Mouse (Mus musculus) T-helper 17 cell (primary cell): ENCODE data around the gene Agap2.

Experiments
- in situ Hi-C, 2 experiments: fragments of 300-600 bp; cut with MboI, MseI; formaldehyde crosslinking; loops; 1 replicate in 1 of 2; 2 replicates in 1 of 2; pipeline ENCODE4 v1.15.1; 2025; ENCODE audit warnings: high pct_unique_total_duplicates in 2 of 2

Gene Agap2

DNA sequence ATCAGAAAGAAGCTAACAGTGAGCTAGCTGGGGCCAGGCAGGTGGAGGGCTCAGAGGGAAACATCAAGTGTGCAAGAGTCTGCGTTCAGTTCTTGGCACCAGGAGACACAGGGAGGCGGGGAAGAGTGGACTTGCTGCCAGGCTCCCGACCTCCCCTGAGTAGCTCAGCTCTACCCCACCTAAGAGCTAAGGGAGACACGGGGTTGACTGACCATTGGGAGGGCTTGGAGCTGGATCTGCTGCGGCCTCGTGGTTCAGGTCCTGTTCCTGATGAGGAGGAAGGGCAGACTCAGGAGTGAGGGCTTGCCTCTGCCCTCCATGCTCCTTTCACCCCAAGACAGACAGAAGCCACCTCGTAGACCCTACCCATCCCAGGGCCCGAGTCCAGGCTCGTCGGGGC is 24.1 kb downstream of the Agap2 start:
- in situ Hi-C loops = no loop called here

DNA sequence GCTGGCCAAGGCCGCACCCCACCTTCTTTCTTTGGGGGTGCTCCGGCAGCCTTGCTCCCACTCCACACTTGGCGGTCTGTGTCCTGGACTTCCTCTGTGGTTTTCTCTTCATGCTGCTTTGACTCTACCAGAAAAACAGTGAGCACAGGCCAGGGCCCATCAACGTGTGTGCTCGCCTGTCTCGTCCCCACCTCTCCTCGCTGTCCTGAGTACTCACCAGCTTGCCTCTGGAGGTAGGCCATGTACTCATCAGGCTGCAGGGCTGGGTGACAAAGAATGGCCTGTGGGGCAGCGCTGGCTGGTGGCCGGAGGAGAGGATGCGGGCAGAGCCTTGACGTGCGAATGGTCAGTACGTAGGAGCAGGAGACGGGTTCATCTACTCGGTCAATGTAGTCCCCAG is 24.8 kb downstream of the Agap2 start:
- in situ Hi-C loops = no loop called here

DNA sequence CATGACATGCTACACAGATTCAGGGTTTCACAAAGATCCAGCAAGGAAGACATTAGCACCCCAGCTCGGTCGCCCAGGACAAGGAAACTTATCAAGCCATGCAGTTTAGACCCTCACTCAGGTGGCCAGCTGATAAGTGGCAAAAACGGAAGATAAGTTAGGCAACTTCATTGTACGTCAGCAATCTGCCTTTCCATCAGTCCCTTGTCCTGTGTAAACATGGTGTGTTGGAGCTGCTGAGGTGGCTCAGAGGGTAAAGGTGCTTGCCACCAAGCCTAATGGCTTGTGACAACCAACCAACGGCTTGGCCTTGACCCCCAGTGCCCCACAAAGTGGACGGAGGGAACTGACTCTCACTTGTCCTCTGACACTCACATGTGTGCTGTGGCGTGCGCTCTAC is 25.3 kb downstream of the Agap2 start:
- in situ Hi-C loops = no loop called here

- in situ Hi-C loops = no loop called here
These were observed 26.1 kb downstream of the Agap2 start for GRCm38 (mm10) chr10:127101151-127101550.

- in situ Hi-C loops = no loop called here
These were observed 28.5 kb downstream of the Agap2 start for GRCm38 (mm10) chr10:127103631-127104030.

DNA sequence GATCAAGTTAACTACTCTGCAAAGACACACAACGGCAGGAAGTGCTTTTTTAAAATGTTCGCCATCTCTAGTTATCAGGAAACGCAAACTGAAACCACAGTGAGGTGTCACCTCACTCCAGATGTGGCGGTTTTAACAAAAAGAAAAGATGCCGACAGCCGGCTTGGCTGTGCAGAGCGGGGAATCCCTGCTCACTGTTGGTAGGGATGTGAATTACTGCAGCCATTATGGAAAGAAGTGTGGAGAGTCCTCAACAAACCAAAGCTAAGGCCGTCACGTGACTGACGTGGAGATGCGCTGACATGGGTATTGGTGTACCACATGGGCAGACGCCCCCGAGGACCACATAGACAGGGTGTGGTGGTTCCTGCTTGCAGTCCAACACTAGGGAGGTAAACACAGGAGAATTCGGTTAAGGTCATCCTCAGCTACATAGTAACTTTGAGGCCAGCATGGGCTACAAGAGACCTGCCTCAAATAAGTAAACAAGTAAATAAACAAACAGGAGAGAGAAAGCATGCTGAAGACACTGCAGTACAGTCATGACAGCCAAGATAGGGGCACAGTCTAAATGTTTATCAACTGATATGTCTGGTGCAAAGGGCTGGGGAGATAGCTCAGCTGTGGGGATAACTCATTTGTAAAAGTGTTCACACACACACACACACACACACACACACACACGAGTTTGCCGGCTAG is 32.6 kb downstream of the Agap2 start:
- in situ Hi-C loops = no loop called here

DNA sequence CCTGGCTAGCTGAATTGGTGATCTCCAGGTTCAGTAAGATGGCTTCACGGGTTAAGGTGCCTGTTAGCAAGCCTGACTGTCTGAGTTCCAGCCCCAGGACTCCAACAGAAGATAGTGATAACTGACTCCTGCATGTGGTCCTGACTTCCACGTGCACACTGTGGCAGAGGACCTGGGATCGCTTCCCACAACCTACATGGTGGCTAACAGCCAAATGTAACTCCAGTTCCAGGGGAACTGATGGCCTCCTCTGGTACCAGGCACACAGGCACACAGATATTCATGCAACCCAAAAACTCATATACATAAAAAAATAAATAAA is 33.1 kb downstream of the Agap2 start:
- in situ Hi-C loops = no loop called here

GRCm38 (mm10) chr10:127111001-127111887 is 36.2 kb downstream of the Agap2 start:
- in situ Hi-C loops = loop anchor here in 1 of 2 experiments (5.0 kb wide), 1 partner anchor 56 kb away; the partner anchor contains the start of gene B4galnt1

GRCm38 (mm10) chr10:127114408-127114807 is 39.3 kb downstream of the Agap2 start:
- in situ Hi-C loops = loop anchor here in 1 of 2 experiments (5.0 kb wide), 1 partner anchor 53 kb away; the partner anchor contains the start of gene B4galnt1

GRCm38 (mm10) chr10:127115068-127115467 is 40.0 kb downstream of the Agap2 start:
- in situ Hi-C loops = no loop called here

DNA sequence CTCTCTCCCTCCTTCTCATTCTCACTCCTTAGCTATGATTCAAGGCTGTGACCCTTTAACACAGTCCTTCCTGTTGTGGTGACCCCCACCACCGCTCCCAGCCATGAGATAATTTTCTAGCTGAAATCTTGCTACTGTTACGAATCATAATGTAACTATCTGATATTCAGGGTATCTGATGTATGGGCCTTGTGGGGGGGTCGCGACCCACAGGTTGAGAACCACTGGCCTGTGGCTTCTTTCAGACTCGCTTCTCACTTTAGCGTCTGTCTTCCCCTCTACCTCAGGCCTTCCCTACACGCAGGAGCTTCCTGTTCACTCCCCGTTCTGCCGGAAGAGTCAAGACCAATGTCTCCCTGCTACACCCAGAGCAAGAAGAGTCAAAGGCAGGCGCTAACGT is 43.4 kb downstream of the Agap2 start:
- in situ Hi-C loops = no loop called here

DNA sequence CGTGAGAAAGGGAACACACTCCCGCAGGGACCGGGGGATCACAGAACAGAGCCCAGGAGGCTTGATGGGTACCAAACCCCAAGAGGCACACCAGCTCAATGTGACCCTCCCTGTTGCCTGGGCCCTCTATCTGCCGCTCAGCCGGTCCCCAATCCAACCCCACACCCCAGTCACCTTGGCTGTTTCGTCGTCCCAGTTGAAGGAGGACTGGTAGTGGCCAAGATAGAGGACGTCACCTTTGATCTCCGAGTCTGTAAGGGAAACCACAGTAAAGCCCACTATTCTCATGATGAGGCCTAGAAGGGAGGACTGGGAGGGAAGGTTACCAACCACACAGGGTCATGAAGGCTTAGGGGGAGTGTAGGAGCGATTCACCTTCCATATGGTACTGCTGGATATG is 44.1 kb downstream of the Agap2 start:
- in situ Hi-C loops = no loop called here

GRCm38 (mm10) chr10:127120301-127121065 is 45.4 kb downstream of the Agap2 start:
- in situ Hi-C loops = loop anchor here in 1 of 2 experiments (5.0 kb wide), 1 partner anchor 47 kb away; the partner anchor contains the start of gene B4galnt1

DNA sequence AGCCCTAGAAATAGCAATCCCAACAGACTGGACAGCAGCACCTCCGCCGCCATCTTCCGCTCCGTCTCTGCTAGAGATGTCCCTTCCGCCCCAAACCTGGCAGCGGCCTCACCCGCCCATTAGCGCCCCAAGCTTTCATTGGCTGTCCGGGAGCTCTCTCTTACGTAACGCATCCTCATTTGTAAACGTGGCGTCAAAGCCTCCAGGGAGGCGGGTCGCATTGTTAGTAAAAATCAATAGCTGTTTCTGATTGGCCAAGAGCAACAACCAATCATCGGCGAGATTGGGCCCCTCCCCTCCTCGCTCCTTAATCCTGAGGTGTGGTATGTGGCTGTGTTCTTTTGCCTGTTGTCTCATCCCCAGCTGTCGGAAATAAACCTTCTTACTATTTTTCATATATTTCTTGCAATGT is 46.0 kb downstream of the Agap2 start, which contains the start of gene Os9:
Gene Os9, minus strand, starts transcription at position 66 of the 412 bp plus-strand sequence.
- in situ Hi-C loops = loop anchor here in 1 of 2 experiments (5.0 kb wide), 1 partner anchor 46 kb away; the partner anchor contains the start of gene B4galnt1

DNA sequence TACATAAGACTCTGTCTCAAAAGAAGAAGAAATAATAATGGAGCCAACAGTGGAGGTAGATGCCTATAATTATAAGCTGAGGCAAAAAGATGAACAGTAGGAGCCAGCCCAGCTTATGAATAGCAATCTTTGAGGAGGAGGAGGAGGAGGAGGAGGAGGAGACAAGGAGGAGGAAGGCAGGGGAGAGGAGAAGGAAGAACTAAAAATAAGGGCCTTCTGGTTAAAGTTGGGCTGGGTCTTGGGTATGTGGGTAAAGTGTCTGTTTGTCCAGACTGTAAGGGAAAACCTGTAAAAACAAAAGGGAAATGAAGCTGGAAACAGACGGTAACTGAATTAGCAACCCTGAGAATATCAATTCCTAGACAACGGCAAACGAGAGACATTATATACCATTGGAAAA is 46.9 kb downstream of the Agap2 start:
- in situ Hi-C loops = loop anchor here in 1 of 2 experiments (5.0 kb wide), 1 partner anchor 45 kb away; the partner anchor contains the start of gene B4galnt1

GRCm38 (mm10) chr10:127122784-127123435 is 47.8 kb downstream of the Agap2 start:
- in situ Hi-C loops = loop anchor here in 1 of 2 experiments (5.0 kb wide), 1 partner anchor 44 kb away; the partner anchor contains the start of gene B4galnt1

- in situ Hi-C loops = loop anchor here in 1 of 2 experiments (5.0 kb wide), 1 partner anchor 44 kb away; the partner anchor contains the start of gene B4galnt1
These were observed 48.3 kb downstream of the Agap2 start for GRCm38 (mm10) chr10:127123436-127123805.

DNA sequence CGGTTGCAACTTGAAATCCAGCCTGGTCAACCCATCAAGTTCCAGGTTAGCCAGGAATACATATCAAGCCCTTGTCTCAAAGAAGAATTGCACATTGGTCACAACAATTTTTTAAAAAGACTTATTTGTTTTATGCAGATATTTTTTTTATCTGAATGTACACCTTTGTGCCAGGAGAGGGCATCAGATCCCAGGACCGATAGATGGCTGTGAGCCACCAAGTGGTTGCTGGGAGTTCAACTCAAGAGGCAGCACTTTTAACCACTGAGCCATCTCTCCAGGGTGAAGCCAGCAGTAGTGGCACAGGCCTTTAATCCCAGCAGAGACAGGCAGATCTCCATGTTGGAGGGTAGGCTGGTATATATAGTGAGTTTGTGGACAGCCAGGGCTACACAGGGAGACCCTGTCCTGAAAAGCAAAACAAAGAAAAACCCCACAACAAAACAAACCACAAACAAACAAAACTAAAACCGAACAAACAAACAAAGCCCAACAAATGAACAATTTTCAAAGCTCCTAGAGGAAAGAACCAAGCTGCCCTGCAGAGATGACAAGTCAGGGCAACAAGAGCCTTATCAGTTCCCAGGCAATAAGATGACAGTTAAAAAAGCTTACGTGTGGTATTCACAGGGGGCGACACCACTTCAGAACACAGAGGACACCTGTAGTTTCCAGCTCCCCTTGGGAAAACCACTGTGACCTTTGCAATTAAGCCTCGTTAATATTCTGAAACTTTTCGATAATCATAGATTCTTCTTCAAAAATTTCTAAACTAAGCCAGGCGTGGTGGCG is 50.3 kb downstream of the Agap2 start:
- in situ Hi-C loops = loop anchor here in 1 of 2 experiments (5.0 kb wide), 1 partner anchor 102 kb away; no protein-coding TSS in a partner anchor

- in situ Hi-C loops = loop anchor here in 1 of 2 experiments (5.0 kb wide), 1 partner anchor 101 kb away; no protein-coding TSS in a partner anchor
These were observed 51.5 kb downstream of the Agap2 start for GRCm38 (mm10) chr10:127126579-127126978.
